Mouse (Mus musculus): ENCODE results near the gene Ptprn2. TPM values are rescaled to one million over a fixed set of nuclear protein-coding genes. Genes with fewer than 3 reads are reported as not detected.

The Ptprn2 gene
- polyA plus RNA-seq, 1 experiment from 2014 or later, result 14.9 TPM

DNA sequence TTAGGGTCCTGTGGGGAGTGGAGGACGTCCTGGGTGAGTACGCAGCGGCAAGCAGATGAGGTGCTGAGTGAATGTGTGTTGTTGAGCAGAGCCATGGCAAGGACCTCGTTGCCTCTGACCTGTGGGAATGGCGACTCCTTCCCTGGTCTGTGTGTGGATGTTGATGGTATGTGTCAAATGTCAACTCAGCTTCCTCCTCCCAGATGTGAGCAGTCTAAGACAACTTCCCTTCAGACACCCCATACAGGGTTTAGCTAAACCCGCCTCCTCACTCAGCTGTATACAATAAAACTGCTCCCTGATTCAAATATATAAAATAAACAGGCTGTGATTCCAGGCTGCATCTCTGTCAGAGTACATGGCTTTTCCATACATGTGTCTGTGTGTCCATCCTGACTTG, 491.5 kb downstream of the Ptprn2 start:
- WGBS, result 91% methylated on average over 6 of the region's 6 CpGs

DNA sequence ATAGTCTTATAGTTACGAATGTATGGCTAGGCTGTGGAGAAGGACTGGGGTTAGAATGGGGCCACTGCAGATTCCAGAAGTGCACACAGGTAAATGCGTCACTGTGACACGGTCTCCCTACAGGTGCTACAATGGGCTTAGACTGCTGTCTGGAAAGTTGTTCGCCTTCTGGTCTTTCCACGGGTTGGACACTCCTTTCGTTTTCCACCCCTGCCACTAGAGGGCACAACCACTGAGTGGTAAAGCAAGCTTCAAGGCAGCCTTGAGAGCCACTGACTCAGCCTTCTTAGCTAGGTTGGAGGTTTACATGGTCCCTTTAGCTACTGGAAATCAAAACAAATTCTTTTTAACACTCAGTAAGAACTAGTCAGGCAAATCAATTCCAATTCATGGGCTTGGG, 492.7 kb downstream of the Ptprn2 start:
- Histone ChIP-seq H3K27me3 (no peaks in the 10 kb centered on the region), H3K4me1 (replicated peaks) (no peaks in the 10 kb centered on the region), H3K4me3 (replicated peaks) (no peak overlapping the region), H3K27ac (no peak overlapping the region), H3K36me3 (no peaks in the 10 kb centered on the region), H3K4me2 (replicated peaks) (no peak overlapping the region), H3K9ac (replicated peaks) (no peak overlapping the region), H3K9me3 (no peaks in the 10 kb centered on the region)
- WGBS, result 90% methylated on average over 6 of the region's 6 CpGs
- ATAC-seq, result no peak

More for the DNA sequence above, 491.5 kb downstream of the Ptprn2 start:
- H3K27ac ChIP-seq, result no peak overlapping the region
- no peaks in the 10 kb centered on the region for H3K36me3 ChIP-seq
- H3K27me3 ChIP-seq, result no peaks in the 10 kb centered on the region
- H3K4me3 ChIP-seq (replicated peaks), result no peak overlapping the region
- no peaks in the 10 kb centered on the region for H3K4me1 ChIP-seq (replicated peaks)
- H3K4me2 ChIP-seq (replicated peaks), result no peak overlapping the region
- no peak overlapping the region for H3K9ac ChIP-seq (replicated peaks)
- no peak for ATAC-seq
- H3K9me3 ChIP-seq, result no peaks in the 10 kb centered on the region

DNA sequence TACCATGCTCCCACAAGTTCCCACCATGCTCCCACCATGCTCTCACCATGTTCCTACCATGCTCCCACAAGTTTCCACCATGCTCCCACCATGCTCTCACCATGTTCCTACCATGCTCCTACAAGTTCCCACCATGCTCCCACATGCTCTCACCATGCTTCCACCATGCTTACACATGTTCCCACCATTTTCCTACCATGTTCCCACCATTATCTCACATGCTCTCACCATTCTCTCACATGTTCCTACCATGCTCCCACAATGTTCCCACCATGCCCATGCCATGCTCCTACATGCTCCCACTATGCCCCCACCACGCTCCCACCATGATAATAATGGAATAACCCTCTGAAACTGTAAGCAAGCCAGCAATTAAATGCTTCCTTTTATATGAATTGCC, 495.8 kb downstream of the Ptprn2 start:
- WGBS, result 78% methylated on average over 1 of the region's 1 CpGs
- Histone ChIP-seq H3K9ac (replicated peaks) (no peak overlapping the region), H3K4me1 (replicated peaks) (no peaks in the 10 kb centered on the region), H3K27me3 (no peaks in the 10 kb centered on the region), H3K9me3 (no peaks in the 10 kb centered on the region), H3K4me3 (replicated peaks) (no peak overlapping the region), H3K27ac (no peak overlapping the region), H3K4me2 (replicated peaks) (no peak overlapping the region), H3K36me3 (no peaks in the 10 kb centered on the region)
- ATAC-seq, result no peak

DNA sequence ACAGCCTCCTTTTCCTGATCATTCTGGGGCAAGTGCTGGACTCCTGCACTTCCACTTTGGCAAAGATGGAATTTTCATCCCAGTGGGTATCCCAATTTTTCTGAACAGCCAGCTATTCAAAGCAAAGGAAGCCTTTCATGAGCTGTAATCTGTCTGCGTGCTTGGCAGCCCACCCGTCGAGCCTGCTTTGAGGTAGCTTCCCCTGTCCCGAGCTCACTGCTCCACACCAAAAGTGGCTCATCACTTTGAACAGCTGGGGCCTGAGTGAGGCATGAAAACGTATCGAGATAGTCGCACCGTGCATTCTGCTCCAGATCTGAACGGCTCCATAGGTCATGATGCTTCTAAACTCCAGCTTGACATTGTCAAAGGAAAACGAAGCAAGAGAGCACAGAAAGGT, 503.6 kb downstream of the Ptprn2 start:
- no peak for ATAC-seq
- Histone ChIP-seq H3K27ac (0 out of 2 replicates have a peak overlapping the region, but pooled peaks have one; percentile 3), H3K4me3 (replicated peaks) (no peak overlapping the region), H3K27me3 (no peaks in the 10 kb centered on the region), H3K4me1 (replicated peaks) (peaks cover 9% of the 10 kb centered on the region), H3K4me2 (replicated peaks) (no peak overlapping the region), H3K9ac (replicated peaks) (no peak overlapping the region), H3K9me3 (0 out of 2 replicates have a peak, but pooled peaks cover 8% of the 10 kb centered on the region), H3K36me3 (no peaks in the 10 kb centered on the region)
- WGBS, result 19% methylated on average over 10 of the region's 10 CpGs

- Histone ChIP-seq H3K9me3 (no peaks in the 10 kb centered on the region), H3K9ac (replicated peaks) (no peak overlapping the region), H3K4me1 (replicated peaks) (peaks cover 11% of the 10 kb centered on the region), H3K27me3 (no peaks in the 10 kb centered on the region), H3K4me3 (replicated peaks) (no peak overlapping the region), H3K4me2 (replicated peaks) (no peak overlapping the region), H3K27ac (no peak overlapping the region), H3K36me3 (no peaks in the 10 kb centered on the region)
- WGBS, result 88% methylated on average over 2 of the region's 2 CpGs
- ATAC-seq, result no peak
These were observed 516.1 kb downstream of the Ptprn2 start for GRCm38 (mm10) chr12:117001546-117002148.

GRCm38 (mm10) chr12:117016753-117017595, 531.5 kb downstream of the Ptprn2 start:
- Histone ChIP-seq H3K4me2 (replicated peaks) (no peak overlapping the region), H3K27me3 (no peaks in the 10 kb centered on the region), H3K9me3 (no peaks in the 10 kb centered on the region), H3K36me3 (no peaks in the 10 kb centered on the region), H3K4me3 (replicated peaks) (no peak overlapping the region), H3K9ac (replicated peaks) (no peak overlapping the region), H3K4me1 (replicated peaks) (peaks cover 26% of the 10 kb centered on the region), H3K27ac (peak overlapping the region; percentile 39)
- ATAC-seq, result peak; percentile 38
- WGBS, result 43% methylated on average over 15 of the region's 15 CpGs

- Histone ChIP-seq H3K4me2 (replicated peaks) (no peak overlapping the region), H3K4me1 (replicated peaks) (peaks cover 33% of the 10 kb centered on the region), H3K9ac (replicated peaks) (no peak overlapping the region), H3K36me3 (no peaks in the 10 kb centered on the region), H3K27me3 (no peaks in the 10 kb centered on the region), H3K9me3 (no peaks in the 10 kb centered on the region), H3K27ac (peak overlapping the region; percentile 68), H3K4me3 (replicated peaks) (no peak overlapping the region)
- ATAC-seq, result no peak
- WGBS, result 14% methylated on average over 2 of the region's 2 CpGs
These were observed 532.4 kb downstream of the Ptprn2 start for GRCm38 (mm10) chr12:117017912-117018311.

GRCm38 (mm10) chr12:117023235-117023634, 537.7 kb downstream of the Ptprn2 start:
- ATAC-seq, result no peak
- H3K4me2 ChIP-seq (replicated peaks), result no peak overlapping the region
- no peaks in the 10 kb centered on the region for H3K36me3 ChIP-seq
- no peaks in the 10 kb centered on the region for H3K9me3 ChIP-seq
- no peaks in the 10 kb centered on the region for H3K27me3 ChIP-seq
- no peak overlapping the region for H3K9ac ChIP-seq (replicated peaks)
- H3K4me1 ChIP-seq (replicated peaks), result peaks cover 26% of the 10 kb centered on the region
- no peak overlapping the region for H3K4me3 ChIP-seq (replicated peaks)
- WGBS, result 83% methylated on average over 4 of the region's 4 CpGs
- H3K27ac ChIP-seq, result no peak overlapping the region

- Histone ChIP-seq H3K4me1 (replicated peaks) (peaks cover 41% of the 10 kb centered on the region), H3K9me3 (no peaks in the 10 kb centered on the region), H3K9ac (replicated peaks) (no peak overlapping the region), H3K36me3 (no peaks in the 10 kb centered on the region), H3K27me3 (no peaks in the 10 kb centered on the region), H3K4me2 (replicated peaks) (no peak overlapping the region), H3K4me3 (replicated peaks) (no peak overlapping the region), H3K27ac (no peak overlapping the region)
- 84% methylated on average over 4 of the region's 4 CpGs for WGBS
- no peak for ATAC-seq
These were observed 539.4 kb downstream of the Ptprn2 start for GRCm38 (mm10) chr12:117024916-117025315.

DNA sequence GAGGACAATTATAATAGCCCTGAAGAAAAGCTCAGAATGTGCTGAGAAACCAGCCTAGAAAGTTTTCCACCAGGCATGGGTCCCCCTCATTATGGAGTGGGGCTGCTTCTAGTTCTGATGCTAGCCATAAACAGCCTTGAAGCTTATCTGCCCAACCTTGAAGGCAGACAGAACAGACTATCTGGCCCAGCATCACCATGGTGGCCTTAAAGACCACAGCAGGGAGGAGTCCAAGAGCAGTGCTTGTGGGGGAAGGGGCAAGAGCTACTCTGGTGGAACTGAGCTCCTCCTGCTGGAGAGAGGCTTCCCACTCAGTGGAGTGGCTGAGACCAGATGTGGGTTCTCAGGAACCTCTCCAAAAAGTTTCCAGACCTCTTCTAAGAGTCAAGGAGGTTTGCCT, 540.2 kb downstream of the Ptprn2 start:
- Histone ChIP-seq H3K27me3 (no peaks in the 10 kb centered on the region), H3K4me1 (replicated peaks) (peaks cover 43% of the 10 kb centered on the region), H3K4me3 (replicated peaks) (no peak overlapping the region), H3K9ac (replicated peaks) (no peak overlapping the region), H3K9me3 (no peaks in the 10 kb centered on the region), H3K36me3 (no peaks in the 10 kb centered on the region), H3K4me2 (replicated peaks) (no peak overlapping the region), H3K27ac (no peak overlapping the region)
- ATAC-seq, result no peak

GRCm38 (mm10) chr12:117027351-117027750, 541.8 kb downstream of the Ptprn2 start:
- no peaks in the 10 kb centered on the region for H3K36me3 ChIP-seq
- H3K4me3 ChIP-seq (replicated peaks), result no peak overlapping the region
- no peaks in the 10 kb centered on the region for H3K9me3 ChIP-seq
- WGBS, result 86% methylated on average over 6 of the region's 6 CpGs
- no peak overlapping the region for H3K4me2 ChIP-seq (replicated peaks)
- no peak for ATAC-seq
- H3K9ac ChIP-seq (replicated peaks), result no peak overlapping the region
- 0 out of 2 replicates have a peak overlapping the region, but pooled peaks have one; percentile 10 for H3K27ac ChIP-seq
- peaks cover 32% of the 10 kb centered on the region for H3K4me1 ChIP-seq (replicated peaks)
- H3K27me3 ChIP-seq, result no peaks in the 10 kb centered on the region

DNA sequence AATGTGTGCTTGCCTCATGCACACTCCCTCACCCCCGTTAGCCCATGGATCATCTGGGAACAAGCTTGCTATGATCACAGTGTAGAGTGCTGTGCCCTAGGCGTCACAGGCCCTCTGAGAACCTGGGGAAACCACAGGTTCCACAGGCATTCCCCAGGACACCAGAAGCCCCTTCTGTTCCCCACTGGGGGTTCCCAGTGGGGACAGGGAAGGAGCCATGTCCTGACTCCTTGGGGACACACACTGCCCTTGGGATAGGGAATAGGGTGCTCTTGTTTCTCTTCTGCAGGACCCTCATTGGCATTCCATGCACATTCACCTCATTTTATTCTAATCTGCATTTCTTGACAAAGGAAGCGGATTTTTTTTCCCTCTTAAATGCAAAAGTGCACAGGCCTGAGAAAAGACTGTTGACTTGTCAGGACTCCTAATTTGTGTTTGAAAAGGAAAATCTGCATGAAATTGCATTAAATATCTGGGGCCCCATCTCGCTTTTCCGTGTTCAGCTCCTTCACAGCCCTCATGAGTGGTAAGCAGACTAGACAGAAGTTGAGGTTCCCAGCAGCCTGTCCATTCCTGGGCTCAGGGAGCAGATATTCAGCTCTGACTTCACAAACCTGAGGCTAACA, 542.9 kb downstream of the Ptprn2 start:
- Histone ChIP-seq H3K4me1 (replicated peaks) (peaks cover 38% of the 10 kb centered on the region), H3K9me3 (no peaks in the 10 kb centered on the region), H3K4me3 (replicated peaks) (no peak overlapping the region), H3K36me3 (no peaks in the 10 kb centered on the region), H3K4me2 (replicated peaks) (peak overlapping the region; percentile 10; the same call in 1 of the 2 replicates), H3K27ac (peak overlapping the region; percentile 80), H3K9ac (replicated peaks) (no peak overlapping the region), H3K27me3 (no peaks in the 10 kb centered on the region)
- WGBS, result 27% methylated on average over 5 of the region's 5 CpGs
- ATAC-seq, result peak; percentile 66

Data from midbrain, embryonic 13.5 days (tissue).